Mouse (Mus musculus) embryonic stem cell, embryonic (primary cell): ENCODE data around the gene Ggcx.

ENCODE experiments used
- CTCF ChIA-PET, 4 experiments: fragments of 300-600 bp in 2 of 4; fragments of 350-600 bp in 2 of 4; sonication (Branson Sonifier 250); formaldehyde crosslinking; loops; one replicate each; lab custom pipeline; 2022; ENCODE audit warnings: inconsistent platforms in 2 of 4; lab: Charles Lee
- POLR2A ChIA-PET, 4 experiments: fragments of 300-600 bp in 2 of 4; fragments of 350-600 bp in 2 of 4; sonication (Branson Sonifier 250); formaldehyde crosslinking; loops; one replicate each; lab custom pipeline; 2022; ENCODE audit warnings: antibody characterized with exemption in 4 of 4, inconsistent platforms in 1 of 4; lab: Charles Lee

Ggcx gene

GRCm38 (mm10) chr6:72430989-72431921 is 17.1 kb downstream of the Ggcx start:
- POLR2A ChIA-PET: interaction anchor here (0.5 to 14.5 kb wide), 106 partner anchors 8 to 1083 kb away, joined by 3 to 371 read pairs (median 5); partner anchors contain the start of genes Ggcx (in 4 of the 4), Mat2a (in 4 of the 4), Retsat (in 2 of the 4) and Tmem150a (in 2 of the 4)
- CTCF ChIA-PET: interaction anchor here (0.5 to 9.9 kb wide), 12 partner anchors 8 to 183 kb away, joined by 3 to 82 read pairs (median 4); partner anchors contain the start of genes Ggcx (in 2 of the 4) and Mat2a (in 2 of the 4)

DNA sequence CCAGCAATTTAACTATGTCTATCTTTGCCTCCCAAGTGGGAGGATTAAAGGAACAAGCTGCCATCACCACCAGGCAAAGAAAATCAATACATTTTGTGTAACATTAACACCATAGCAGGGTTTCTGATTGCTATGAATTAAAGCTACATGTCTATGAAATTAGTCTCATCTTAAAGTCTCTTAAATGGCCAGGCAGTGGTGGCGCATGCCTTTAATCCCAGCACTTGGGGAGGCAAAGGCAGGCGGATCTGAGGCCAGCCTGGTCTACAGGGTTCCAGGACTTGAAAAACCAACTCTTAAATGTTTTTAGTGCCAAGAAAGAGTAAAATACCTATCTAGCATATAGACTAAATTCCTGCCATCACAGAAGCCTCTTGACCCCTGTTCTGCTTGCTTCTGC is 18.0 kb downstream of the Ggcx start:
- POLR2A ChIA-PET: interaction anchor here (0.6 to 14.5 kb wide), 70 partner anchors 8 to 407 kb away, joined by 3 to 371 read pairs (median 10); partner anchors contain the start of genes Ggcx (in 4 of the 4), Mat2a (in 2 of the 4), Vamp8 (in 2 of the 4) and 0610030E20Rik (in 1 of the 4)
- CTCF ChIA-PET: interaction anchor here (1.1 to 9.9 kb wide), 4 partner anchors 25 to 103 kb away, joined by 3 to 82 read pairs (median 40); no protein-coding TSS in a partner anchor

DNA sequence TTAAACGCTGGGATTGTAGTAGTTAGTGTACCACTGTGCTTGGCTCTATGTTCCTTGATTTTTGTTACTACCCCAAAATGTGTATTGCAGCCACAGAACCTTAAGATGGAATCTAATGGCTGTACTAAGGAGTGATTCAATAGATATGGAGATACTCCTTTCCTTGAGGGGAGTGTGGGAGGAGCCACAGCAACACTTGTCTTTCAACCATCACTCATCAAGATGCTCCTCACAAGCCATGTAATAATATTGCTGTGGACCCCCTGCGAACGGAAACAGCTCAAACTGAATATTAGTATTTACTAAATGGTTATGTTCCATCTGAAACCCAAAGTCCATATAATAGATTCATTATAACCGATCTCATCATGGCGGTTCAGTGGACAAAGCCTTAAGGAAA is 24.1 kb downstream of the Ggcx start:
- CTCF ChIA-PET: interaction anchor here in 2 of 4 experiments (1.2 to 3.0 kb wide), 2 partner anchors 76 to 96 kb away, joined by 3 to 13 read pairs; no protein-coding TSS in a partner anchor
- POLR2A ChIA-PET: interaction anchor here (0.5 to 14.2 kb wide), 75 partner anchors 7 to 529 kb away, joined by 3 to 371 read pairs (median 10); partner anchors contain the start of genes Ggcx (in 3 of the 4), Elmod3 (in 1 of the 4), Retsat (in 1 of the 4) and Sh2d6 (in 1 of the 4)

DNA sequence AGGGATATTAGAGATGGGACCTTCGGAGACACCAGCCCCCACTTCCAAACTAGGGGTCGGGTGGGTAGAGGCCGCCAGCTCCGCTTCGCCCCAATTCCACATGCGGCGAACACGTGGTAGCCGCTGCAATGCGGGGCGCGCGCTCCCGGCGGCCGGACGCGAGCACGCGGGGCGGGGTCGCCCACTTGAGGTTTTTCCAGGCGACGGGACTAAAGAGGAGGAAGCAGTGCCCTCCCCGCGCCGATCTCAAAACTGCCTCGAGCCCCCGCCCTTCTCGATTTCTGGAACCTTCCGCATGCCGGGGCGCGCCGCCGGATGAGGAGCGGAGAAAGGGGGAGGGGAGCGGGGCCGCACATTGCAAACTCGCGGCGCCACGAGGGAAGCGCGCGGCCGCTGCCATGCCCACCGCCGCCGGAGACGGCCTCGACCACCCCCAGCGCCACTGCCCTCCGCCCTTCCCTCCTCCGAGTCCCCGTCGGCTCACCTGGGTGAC is 24.8 kb downstream of the Ggcx start:
- CTCF ChIA-PET: interaction anchor here in 3 of 4 experiments (0.5 to 3.0 kb wide), 14 partner anchors 8 to 349 kb away, joined by 3 to 13 read pairs (median 3); partner anchors contain the start of gene Ggcx (in 2 of the 3)
- POLR2A ChIA-PET: interaction anchor here (0.6 to 14.2 kb wide), 182 partner anchors 8 to 1086 kb away, joined by 3 to 371 read pairs (median 5); partner anchors contain the start of genes Ggcx (in 4 of the 4), Tgoln1 (in 3 of the 4), Usp39 (in 3 of the 4) and Elmod3 (in 2 of the 4)

DNA sequence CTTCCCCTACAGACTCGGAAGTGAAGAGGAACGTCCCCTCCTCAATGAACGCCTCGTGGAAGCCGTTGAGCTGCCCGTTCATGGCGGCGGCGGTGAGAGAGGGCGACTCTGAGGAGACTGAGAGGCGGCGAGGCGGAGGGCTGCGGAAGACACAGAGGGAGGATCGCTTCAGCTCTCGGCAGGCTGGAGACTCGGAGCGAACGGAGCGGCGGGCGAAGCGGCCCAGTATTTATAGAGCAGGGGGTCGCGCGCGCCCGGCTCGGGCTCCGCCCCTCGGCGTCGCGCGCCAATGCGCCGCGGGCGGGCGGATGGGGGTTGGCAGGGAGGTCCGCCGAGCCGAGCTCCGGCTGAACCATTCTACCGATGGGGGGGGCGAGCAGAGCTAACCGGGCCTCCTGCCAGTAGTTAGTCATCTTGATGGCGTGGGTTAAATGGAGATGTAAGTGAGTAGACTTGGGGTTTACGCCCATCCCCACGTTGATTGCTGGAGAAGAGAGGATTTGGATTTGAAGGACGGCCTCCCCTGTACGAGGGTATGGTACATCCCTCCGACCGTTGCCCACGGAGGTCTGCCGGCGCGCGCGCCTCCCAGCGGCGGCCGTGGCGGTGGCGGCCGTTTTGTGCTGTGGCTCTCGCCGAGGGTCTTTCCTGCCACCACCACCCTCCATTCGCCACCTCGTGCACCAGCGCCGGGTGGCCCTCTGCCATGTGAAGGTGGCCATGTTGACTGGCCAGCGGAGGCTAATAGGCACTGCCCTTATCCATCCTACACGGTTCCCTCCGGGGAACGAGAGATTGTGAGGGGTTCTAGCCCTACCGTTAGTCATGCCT is 25.5 kb downstream of the Ggcx start, which contains the start of gene Mat2a:
TSS of gene Mat2a (minus strand) at position 204 of the 831 bp plus-strand sequence.
- ChIA-PET CTCF (interaction anchor here (0.5 to 3.0 kb wide), 15 partner anchors 8 to 348 kb away, joined by 3 to 13 read pairs (median 3); partner anchors contain the start of gene Ggcx (in 2 of the 4)), POLR2A (interaction anchor here (0.5 to 14.2 kb wide), 195 partner anchors 9 to 1086 kb away, joined by 3 to 371 read pairs (median 5); partner anchors contain the start of genes Ggcx (in 4 of the 4), Tgoln1 (in 3 of the 4), Usp39 (in 3 of the 4) and Elmod3 (in 2 of the 4))

DNA sequence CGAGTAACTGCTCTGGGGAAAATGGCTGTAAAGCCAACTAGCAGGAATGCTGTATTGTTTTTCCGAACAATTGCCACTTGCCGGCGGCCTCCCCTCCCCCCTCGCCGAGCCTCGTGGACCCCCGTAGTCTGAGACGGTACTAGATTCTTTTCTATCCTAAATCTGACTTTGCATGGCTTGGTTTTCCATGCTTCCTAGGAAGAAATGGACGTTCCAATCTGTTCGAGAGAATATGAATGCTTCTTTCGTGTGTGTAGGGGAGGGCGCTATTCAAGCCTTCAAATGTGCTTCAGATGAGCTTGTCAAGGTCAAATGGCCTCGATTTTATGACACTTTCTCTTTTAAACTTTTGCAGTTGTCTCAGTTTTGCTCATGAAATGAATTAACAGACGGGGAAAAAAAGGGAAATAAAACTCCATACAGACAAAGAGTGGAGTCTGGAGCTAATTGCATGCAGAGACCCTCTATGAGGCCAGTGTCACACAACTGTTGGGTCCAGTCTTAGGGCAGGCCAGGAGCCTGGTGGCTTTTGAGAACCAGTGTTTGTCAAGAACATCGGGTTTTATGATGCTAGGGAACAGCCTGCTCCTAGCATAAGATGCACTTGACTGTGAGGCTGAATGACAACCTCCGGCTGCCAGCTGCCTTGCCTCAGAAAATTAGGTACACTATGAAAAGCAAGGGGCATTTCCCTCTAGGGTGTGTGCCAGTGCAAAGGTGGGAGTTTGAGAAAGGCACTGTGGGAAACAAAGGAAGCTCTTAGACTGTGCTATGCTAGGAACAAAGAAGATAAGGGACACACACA is 26.3 kb downstream of the Ggcx start:
- CTCF ChIA-PET: interaction anchor here (0.6 to 3.0 kb wide), 7 partner anchors 9 to 219 kb away, joined by 3 to 13 read pairs (median 3); partner anchors contain the start of gene Ggcx (in 1 of the 4)
- POLR2A ChIA-PET: interaction anchor here (0.5 to 14.2 kb wide), 178 partner anchors 8 to 808 kb away, joined by 3 to 371 read pairs (median 5); partner anchors contain the start of genes Ggcx (in 4 of the 4), Elmod3 (in 2 of the 4), Retsat (in 2 of the 4) and Tgoln1 (in 2 of the 4)

DNA sequence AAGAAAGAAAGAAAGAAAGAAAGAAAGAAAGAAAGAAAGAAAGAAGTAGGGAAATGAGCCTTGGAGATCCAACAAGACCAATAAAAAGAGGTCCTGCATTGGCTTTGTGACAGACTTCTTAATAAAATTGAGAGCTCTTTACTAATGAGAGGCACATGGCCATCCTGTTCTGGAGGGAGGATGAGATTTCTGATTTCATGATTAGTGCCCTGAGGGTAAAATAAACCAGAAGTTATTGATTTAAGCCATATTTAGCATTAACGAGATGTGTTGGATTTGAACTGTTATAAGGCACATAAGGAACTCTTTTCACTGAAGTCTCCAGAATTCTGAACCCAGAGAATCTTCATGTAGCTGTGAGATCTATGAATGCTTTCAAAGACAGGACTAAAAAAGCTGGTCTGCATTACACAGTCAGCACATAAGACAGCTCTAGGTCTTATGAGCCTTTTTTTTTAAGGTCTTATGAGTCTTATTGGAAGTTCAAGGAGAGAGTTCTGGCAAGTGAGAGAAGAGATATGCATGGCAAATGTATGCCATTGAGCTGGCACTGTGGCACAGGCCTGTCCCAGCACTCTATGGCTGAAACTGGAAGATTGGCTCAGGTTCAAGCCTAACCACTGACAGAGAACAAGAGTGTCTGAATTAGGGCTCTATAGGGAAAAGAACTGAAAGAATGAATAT is 29.0 kb downstream of the Ggcx start:
- POLR2A ChIA-PET: interaction anchor here in 3 of 4 experiments (0.6 to 11.0 kb wide), 17 partner anchors 8 to 87 kb away, joined by 3 to 205 read pairs (median 5); partner anchors contain the start of gene Ggcx (in 1 of the 3)
- CTCF ChIA-PET: no interaction called here

GRCm38 (mm10) chr6:72445011-72445410 is 30.9 kb downstream of the Ggcx start:
- ChIA-PET CTCF (no interaction called here), POLR2A (interaction anchor here in 3 of 4 experiments (0.5 to 11.0 kb wide), 8 partner anchors 7 to 178 kb away, joined by 3 to 205 read pairs (median 9); no protein-coding TSS in a partner anchor)

DNA sequence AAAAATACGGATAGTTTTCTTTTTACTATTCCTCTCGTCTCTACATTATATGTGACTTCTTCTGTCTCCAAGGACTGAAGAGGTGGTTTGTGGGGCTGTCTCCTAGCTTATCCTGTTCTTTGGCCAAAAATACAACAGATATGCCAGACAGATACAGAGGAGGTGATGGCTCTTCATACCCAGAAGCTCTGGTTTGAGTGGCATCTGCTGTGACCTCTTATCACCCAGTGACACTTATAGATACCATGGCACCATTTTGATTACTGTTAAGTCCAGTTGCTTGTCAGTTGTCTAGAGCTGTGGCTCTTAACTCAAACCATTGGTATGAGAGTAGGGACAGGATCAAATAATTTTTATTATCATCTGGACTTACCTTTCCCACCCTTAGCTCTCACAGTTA is 33.4 kb downstream of the Ggcx start:
- POLR2A ChIA-PET: interaction anchor here (0.6 to 10.2 kb wide), 21 partner anchors 8 to 85 kb away, joined by 3 to 205 read pairs (median 4); partner anchors contain the start of gene Mat2a (in 4 of the 4)
- CTCF ChIA-PET: interaction anchor here in 1 of 4 experiments (1.0 kb wide), 1 partner anchor 88 kb away, joined by 3 read pairs; no protein-coding TSS in a partner anchor

DNA sequence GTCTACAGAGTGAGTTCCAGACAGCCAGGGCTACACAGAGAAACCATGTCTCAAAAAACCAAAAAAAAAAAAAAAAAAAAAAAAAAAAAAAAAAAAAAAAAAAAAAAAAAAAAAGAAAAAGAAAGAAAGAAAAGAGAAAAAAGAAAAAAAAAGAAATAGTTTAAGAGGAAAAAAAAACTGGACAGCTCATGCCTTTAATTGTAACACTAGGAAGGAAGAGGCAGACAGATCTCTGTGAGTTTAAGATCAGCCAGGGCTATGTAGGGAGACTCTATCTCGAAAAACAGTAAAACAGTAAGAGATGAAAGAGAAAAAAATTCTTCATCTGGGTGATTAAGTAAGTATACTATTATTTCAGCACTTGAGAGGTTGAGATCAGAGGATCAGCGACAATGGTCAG is 37.7 kb downstream of the Ggcx start:
- ChIA-PET POLR2A (interaction anchor here (0.6 to 10.2 kb wide), 23 partner anchors 10 to 475 kb away, joined by 3 to 205 read pairs (median 5); partner anchors contain the start of gene Mat2a (in 4 of the 4)), CTCF (interaction anchor here in 2 of 4 experiments (0.6 to 0.8 kb wide), 3 partner anchors 42 to 84 kb away, joined by 3 read pairs; no protein-coding TSS in a partner anchor)

DNA sequence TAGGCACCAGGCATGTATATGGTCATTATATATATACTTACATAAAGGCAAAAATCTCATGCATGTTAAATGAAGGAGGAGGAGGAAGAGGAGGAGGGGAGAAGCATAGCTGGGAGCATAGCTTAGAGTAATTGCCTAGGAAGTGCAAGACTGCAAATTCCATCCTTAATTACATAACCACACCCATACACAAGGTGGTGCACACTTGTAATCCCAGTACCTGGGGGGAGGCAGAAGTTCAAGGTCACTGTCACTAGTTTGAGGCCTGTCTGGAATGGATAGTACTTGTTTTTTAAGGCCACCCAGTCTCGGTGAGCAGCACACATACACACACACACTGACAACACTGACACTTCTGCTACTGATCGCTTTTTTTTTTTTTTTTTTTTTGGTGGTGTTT is 38.2 kb downstream of the Ggcx start:
- POLR2A ChIA-PET: interaction anchor here (0.5 to 10.2 kb wide), 26 partner anchors 9 to 474 kb away, joined by 3 to 205 read pairs (median 4); partner anchors contain the start of genes Mat2a (in 4 of the 4) and Ggcx (in 1 of the 4)
- CTCF ChIA-PET: interaction anchor here in 2 of 4 experiments (0.6 to 0.8 kb wide), 3 partner anchors 42 to 83 kb away, joined by 3 read pairs; no protein-coding TSS in a partner anchor

- ChIA-PET CTCF (interaction anchor here in 1 of 4 experiments (0.6 to 1.1 kb wide), 2 partner anchors 79 to 81 kb away, joined by 3 to 4 read pairs; no protein-coding TSS in a partner anchor), POLR2A (interaction anchor here (0.5 to 10.2 kb wide), 22 partner anchors 9 to 155 kb away, joined by 3 to 205 read pairs (median 6); partner anchors contain the start of genes Mat2a (in 4 of the 4) and Ggcx (in 1 of the 4))
These were observed 39.5 kb downstream of the Ggcx start for GRCm38 (mm10) chr6:72453578-72453977.

DNA sequence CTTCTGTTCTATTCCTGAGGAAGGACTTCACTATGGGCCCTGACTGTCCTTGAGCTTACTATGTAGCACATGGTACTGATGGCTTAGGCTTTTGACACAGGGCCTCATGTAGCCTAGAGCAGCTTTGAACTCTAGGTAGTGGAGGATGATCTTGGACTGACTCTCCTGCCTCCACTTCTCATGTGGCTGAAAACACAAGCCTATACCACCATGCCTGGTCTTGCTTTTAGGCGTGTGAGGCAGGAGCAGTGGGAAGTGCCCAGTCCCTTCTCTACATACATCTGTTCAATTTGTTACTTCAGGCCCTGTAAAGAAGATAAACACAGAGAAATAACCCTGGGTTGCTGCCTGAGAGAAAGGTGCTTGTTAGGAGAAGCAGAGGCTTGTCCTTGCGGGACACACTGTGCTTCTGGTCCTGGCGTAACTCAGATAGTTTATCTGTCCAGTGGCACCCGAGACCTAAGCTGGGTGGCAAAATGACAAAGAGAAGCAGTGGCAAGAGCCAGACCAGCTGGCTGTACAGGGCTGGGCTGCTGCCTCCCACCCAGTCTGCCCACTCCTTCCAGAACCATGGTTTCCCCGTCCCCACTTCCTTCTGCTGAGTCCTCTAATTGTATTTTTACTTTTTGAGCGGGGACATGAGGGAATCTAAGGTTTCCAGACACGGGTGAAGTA is 40.1 kb downstream of the Ggcx start:
- ChIA-PET CTCF (interaction anchor here in 2 of 4 experiments (0.5 to 1.1 kb wide), 4 partner anchors 34 to 81 kb away, joined by 3 to 6 read pairs (median 4); no protein-coding TSS in a partner anchor), POLR2A (interaction anchor here (0.5 to 10.2 kb wide), 18 partner anchors 8 to 154 kb away, joined by 3 to 205 read pairs (median 7); partner anchors contain the start of genes Mat2a (in 4 of the 4) and Ggcx (in 1 of the 4))
